Mouse (Mus musculus) neutrophil, adult 59 days (primary cell): Measurements from ENCODE around the gene Tead3. TPM values are rescaled to one million over a fixed set of nuclear protein-coding genes. Genes with fewer than 3 reads are reported as not detected.

Source experiments
- total RNA-seq, 2 experiments: library from RNA; stranded (reverse); gene quantifications; 1 replicate in 1 of 2; 2 replicates in 1 of 2; pipeline ENCODE4 v1.2.4; 2023

Tead3 gene
- total RNA-seq, result 1 to 10 TPM in 1 of 2 experiments, under 1 TPM in 1; 0.55 to 1.7 TPM

DNA sequence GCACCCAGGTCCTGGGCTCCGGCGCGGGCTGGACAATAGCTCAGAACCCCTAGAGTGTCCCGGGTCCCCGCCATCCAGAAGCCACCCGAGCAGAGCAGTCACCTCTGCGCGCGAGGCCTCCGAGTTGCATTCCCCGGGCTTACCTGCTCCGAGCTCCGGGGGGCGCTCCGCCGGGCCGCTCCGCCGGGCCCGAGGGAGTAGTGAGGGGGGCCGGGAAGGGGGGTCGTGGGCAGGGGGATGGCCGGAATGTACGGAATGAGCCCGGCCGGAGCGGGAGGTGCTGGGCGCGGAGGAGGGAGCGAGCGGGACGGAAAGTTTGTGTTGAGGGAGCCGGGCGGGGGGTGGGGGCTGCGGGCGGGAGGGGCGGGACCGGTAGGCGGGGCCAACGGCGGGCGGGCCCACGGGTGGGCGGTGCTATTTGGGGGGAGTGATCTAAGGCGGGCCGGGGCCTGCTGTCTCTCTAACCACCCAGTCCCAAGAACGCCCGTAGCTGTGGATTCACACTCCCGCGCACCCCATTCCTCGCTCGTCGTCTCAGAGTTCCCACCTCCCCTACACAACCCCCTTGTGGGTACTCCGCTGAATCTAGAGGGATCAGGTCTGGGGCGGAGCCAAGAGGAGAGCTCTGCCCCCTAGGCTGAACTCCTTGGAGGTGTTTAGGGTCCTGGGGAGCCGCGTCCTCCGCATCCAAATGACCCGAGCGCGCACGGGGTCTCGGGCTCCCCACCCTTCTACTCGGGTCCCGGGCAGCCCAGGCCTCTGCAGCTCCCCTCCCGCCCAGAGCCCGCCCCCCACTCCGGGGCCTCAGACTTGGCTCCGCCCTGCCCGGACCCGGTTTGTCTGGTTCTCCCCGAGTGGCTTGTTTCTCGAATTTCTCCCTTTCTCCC, at the start of gene Tead3:
Gene Tead3, minus strand, starts transcription at position 352 of the 887 bp plus-strand sequence.

DNA sequence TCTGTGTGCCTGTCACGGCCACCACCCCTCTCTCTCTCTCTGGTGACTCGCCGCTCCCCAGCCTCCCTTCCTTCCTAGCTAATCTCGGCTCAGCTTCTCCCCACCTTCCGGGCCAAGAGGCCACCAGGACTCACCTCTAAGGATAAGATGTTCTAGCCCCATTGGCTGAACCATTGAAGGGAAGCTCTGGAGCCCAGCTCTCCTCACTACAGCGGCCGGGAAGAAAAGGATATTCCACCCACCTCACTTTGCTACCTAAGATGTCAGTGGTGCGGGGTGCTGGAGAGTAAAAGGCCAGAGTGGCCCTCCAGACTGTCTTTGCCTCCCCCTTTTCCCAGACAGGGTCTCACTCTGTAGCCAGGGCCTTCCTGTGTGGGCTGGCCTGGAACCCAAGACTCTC, 14.5 kb upstream of the Tead3 start, which contains the start of gene Tulp1:
Gene Tulp1, minus strand, starts transcription at position 101 of the 400 bp plus-strand sequence.

GRCm38 (mm10) chr17:28328366-28328928, 22.2 kb downstream of the Tead3 start, which contains the start of gene Rpl10a:
Gene Rpl10a, plus strand, starts transcription at chr17:28328471.

DNA sequence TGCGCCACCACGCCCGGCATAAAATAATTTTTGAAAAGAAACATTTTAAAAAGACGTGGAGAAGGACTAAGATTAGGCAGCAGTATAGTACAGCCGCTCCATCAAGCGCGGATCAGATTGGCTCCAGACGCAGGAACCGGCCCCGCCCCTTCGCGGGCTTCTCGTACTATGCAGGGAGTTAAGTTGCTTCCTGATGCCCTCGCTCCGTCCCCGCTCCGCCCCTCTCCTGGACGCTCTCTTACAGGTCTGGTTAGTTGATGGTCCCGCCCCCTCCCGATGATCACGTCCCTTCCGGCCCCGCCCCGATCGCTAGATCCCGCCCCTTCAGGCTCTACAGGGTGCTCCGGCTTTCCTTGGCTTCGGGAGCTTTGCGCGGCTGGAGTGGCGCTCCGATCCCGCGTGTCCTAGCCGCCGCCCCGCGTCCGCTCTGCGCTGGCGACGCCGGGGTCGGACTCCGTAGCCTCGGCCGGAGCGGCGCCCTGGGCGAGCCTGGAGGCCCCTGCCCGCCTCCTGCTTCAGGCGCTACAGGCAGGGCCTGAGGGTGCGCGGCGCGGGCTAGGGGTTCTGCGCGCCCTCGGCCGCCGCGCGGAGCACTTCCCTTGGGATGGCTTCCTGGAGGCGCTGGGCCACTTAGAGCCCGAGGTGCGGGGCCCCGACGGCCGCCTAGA, 37.3 kb downstream of the Tead3 start, which contains the start of gene Fance:
Gene Fance, plus strand, starts transcription at position 308 of the 668 bp plus-strand sequence.

Other genes starting within 250 kb of the Tead3 start
- not detected for gene Scube3, start 208.7 kb downstream of the Tead3 start, total RNA-seq
- 10 to 100 TPM; 12.1 to 14.1 TPM for gene Zfp523, start 173.7 kb downstream of the Tead3 start, total RNA-seq
- 100 to 1,000 TPM in 1 of 2 experiments, 10 to 100 TPM in 1; 96.9 to 106 TPM for gene Def6, start 143.0 kb downstream of the Tead3 start, total RNA-seq
- 10 to 100 TPM; 22.3 to 26.8 TPM for gene Ppard, start 118.1 kb downstream of the Tead3 start, total RNA-seq
- 10 to 100 TPM; 14.2 to 14.9 TPM for gene Fance, start 37.3 kb downstream of the Tead3 start, total RNA-seq
- gene Rpl10a, start 22.3 kb downstream of the Tead3 start, total RNA-seq, result 100 to 1,000 TPM; 528 to 601 TPM
- gene Tulp1, start 14.4 kb upstream of the Tead3 start, total RNA-seq, result not detected
- 10 to 100 TPM; 36.3 to 46.3 TPM for gene Fkbp5, start 166.7 kb upstream of the Tead3 start, total RNA-seq
- gene Armc12, start 180.0 kb upstream of the Tead3 start, total RNA-seq, result 1 to 10 TPM; 1.9 to 2.3 TPM
- gene Clpsl2, start 198.6 kb upstream of the Tead3 start, total RNA-seq, result not detected
- gene Clps, start 209.9 kb upstream of the Tead3 start, total RNA-seq, result not detected
- gene Lhfpl5, start 224.8 kb upstream of the Tead3 start, total RNA-seq, result not detected